In genomic region chr4:116491119-116491536, GRCm38 (mm10) we compare ENCODE assay signal across 8 mouse cellular contexts. TPM values are rescaled to one million over a fixed set of nuclear protein-coding genes. Genes with fewer than 3 reads are reported as not detected.
A peak's percentile ranks its signal among the peaks of the same experiment; 100 is the strongest.
DNase-seq lines count a peak whose midpoint lies in the region; ATAC-seq lines count a peak whose summit lies in the region.

No protein-coding gene starts in this region.

- no peaks in the 10 kb centered on the region for H3K36me3 ChIP-seq in kidney, embryonic 14.5 days (ENCODE audit: control insufficient read depth, insufficient read depth, low read length)

- ATAC-seq in kidney, embryonic 14.5 days (ENCODE audit: low FRiP score, low TSS enrichment): peak; percentile 71

- no peaks in the 10 kb centered on the region for H3K27me3 ChIP-seq in kidney, embryonic 14.5 days (ENCODE audit: control insufficient read depth, insufficient read depth, low read length)

- peaks cover 3% of the 10 kb centered on the region; the same call in 1 of the 2 replicates for H3K9me3 ChIP-seq in kidney, embryonic 14.5 days (ENCODE audit: control insufficient read depth, low read length)

- peak; percentile 6 to 17 for DNase-seq in cerebellum, postnatal 25 days
- DNase-seq in cerebellum, adult 8-10 months: no peak
- peak; percentile 2 to 22 for DNase-seq in spleen, postnatal 36 days (ENCODE audit: low spot score in 2 of 2)
- DNase-seq in spleen, adult 12 weeks (ENCODE audit: low spot score): no peak
- DNase-seq in ovary, postnatal 36 days (ENCODE audit: low spot score): peak; percentile 47
- DNase-seq in right cerebral cortex, adult 18-20 months: no peak
- DNase-seq in thymus, postnatal 10 days (ENCODE audit: low spot score in 2 of 2): no peak

- H3K4me1 ChIP-seq in kidney, embryonic 14.5 days (ENCODE audit: control insufficient read depth, insufficient read depth, low read length): no peaks in the 10 kb centered on the region

- H3K4me3 ChIP-seq in kidney, embryonic 14.5 days (ENCODE audit: low read length): no peak overlapping the region

- WGBS in kidney, embryonic 14.5 days: 74% methylated on average over 2 of the region's 2 CpGs

- no peak overlapping the region; the same call in 1 of the 2 replicates for H3K27ac ChIP-seq in kidney, embryonic 14.5 days (ENCODE audit: low read depth, low read length)

- H3K9ac ChIP-seq in kidney, embryonic 14.5 days (ENCODE audit: low read depth, low read length): no peak overlapping the region

- H3K4me2 ChIP-seq in kidney, embryonic 14.5 days (replicated peaks; ENCODE audit: low read depth, low read length): no peak overlapping the region

RNA-seq across cellular contexts. Expression of gene Ipp, which starts 16.2 kb away (rescaled TPM):
- 5.5 and 8.5 TPM in 2 replicates for polyA plus RNA-seq in kidney, embryonic 14.5 days (2014; fragmentation: Nextera tagmentation; extraction: Ambion mirVana)

RNA-seq across cellular contexts. Expression of gene Mast2, which starts 27.1 kb away (rescaled TPM):
- 17.6 and 25.7 TPM in 2 replicates for polyA plus RNA-seq in kidney, embryonic 14.5 days (2014; fragmentation: Nextera tagmentation; extraction: Ambion mirVana)

Comparison
In these comparisons a context has a peak if more than half of its experiments do, and no peak if none do; other contexts are left out.
1. DNase-seq: peak in cerebellum, postnatal 25 days (2 of 2), spleen, postnatal 36 days (2 of 2) and ovary, postnatal 36 days (single experiment); none in cerebellum, adult 8-10 months (single experiment), spleen, adult 12 weeks (single experiment), right cerebral cortex, adult 18-20 months (single experiment) and thymus, postnatal 10 days (0 of 2).